Comparison of ENCODE assay signal across 38 mouse cellular contexts in genomic region chr7:128019187-128019586, GRCm38 (mm10). TPM values are rescaled to one million over a fixed set of nuclear protein-coding genes. Genes with fewer than 3 reads are reported as not detected.
A peak's percentile ranks its signal among the peaks of the same experiment; 100 is the strongest.
DNase-seq lines count a peak whose midpoint lies in the region; ATAC-seq and TF ChIP-seq lines count a peak whose summit lies in the region.
"Had no signal": no experiment of that assay in that cellular context is flagged by ENCODE, and none has a peak within 500 bp of the region (broad histone marks: within the 10 kb centered on the region; RNA-seq: fewer than 3 reads in every experiment).

No protein-coding gene starts in this region.

- no peak overlapping the region for H3K9ac ChIP-seq in liver, postnatal 0 days (replicated peaks)
- no peak overlapping the region for H3K9ac ChIP-seq in liver, embryonic 11.5 days (ENCODE audit: low read depth, low read length)
- H3K9ac ChIP-seq in intestine, postnatal 0 days (ENCODE audit: low read depth, low read length), result no peak overlapping the region
- H3K9ac ChIP-seq in stomach, postnatal 0 days (ENCODE audit: low read length), result no peak overlapping the region
- H3K9ac ChIP-seq: embryonic facial prominence, embryonic 13.5 days; heart, embryonic 15.5 days; hindbrain, embryonic 12.5 days; limb, embryonic 13.5 days; liver, embryonic 14.5 days; lung, embryonic 15.5 days; midbrain, embryonic 15.5 days; stomach, embryonic 15.5 days had no signal

- 53% methylated on average over 2 of the region's 2 CpGs for WGBS in liver, postnatal 0 days (ENCODE audit: insufficient replicate concordance)
- 68% methylated on average over 2 of the region's 2 CpGs for WGBS in liver, embryonic 11.5 days
- 36% methylated on average over 2 of the region's 2 CpGs for WGBS in intestine, postnatal 0 days
- WGBS in stomach, postnatal 0 days, result 56% methylated on average over 2 of the region's 2 CpGs

- no peak for TF ChIP-seq EP300 in liver, postnatal 0 days (IDR thresholded peaks at IDR 0.05; ENCODE audit: low read depth)
- no peak for TF ChIP-seq EP300 in stomach, postnatal 0 days (optimal IDR thresholded peaks at IDR 0.05)

- 0 out of 2 replicates have a peak, but pooled peaks cover 2% of the 10 kb centered on the region for H3K4me1 ChIP-seq in liver, postnatal 0 days (ENCODE audit: insufficient read depth)
- no peaks in the 10 kb centered on the region for H3K4me1 ChIP-seq in liver, embryonic 11.5 days (replicated peaks; ENCODE audit: control insufficient read depth, insufficient read depth, low read length)
- H3K4me1 ChIP-seq in intestine, postnatal 0 days (replicated peaks; ENCODE audit: control insufficient read depth, insufficient read depth, low read length), result no peaks in the 10 kb centered on the region; the same call in 1 of the 2 replicates
- H3K4me1 ChIP-seq in stomach, postnatal 0 days (replicated peaks; ENCODE audit: control insufficient read depth, insufficient read depth), result no peaks in the 10 kb centered on the region
- H3K4me1 ChIP-seq: embryonic facial prominence, embryonic 13.5 days; heart, embryonic 10.5 days; heart, embryonic 15.5 days; hindbrain, embryonic 12.5 days; limb, embryonic 13.5 days; midbrain, embryonic 10.5 days; midbrain, embryonic 15.5 days; stomach, embryonic 15.5 days had no signal

- no peaks in the 10 kb centered on the region for H3K9me3 ChIP-seq in liver, postnatal 0 days (ENCODE audit: low read length)
- H3K9me3 ChIP-seq in liver, embryonic 11.5 days (ENCODE audit: control insufficient read depth, low read length), result no peaks in the 10 kb centered on the region
- H3K9me3 ChIP-seq in intestine, postnatal 0 days (ENCODE audit: control insufficient read depth), result no peaks in the 10 kb centered on the region
- no peaks in the 10 kb centered on the region for H3K9me3 ChIP-seq in stomach, postnatal 0 days (ENCODE audit: control insufficient read depth, low read length)
- H3K9me3 ChIP-seq: embryonic facial prominence, embryonic 13.5 days; heart, embryonic 10.5 days; heart, embryonic 15.5 days; hindbrain, embryonic 12.5 days; limb, embryonic 13.5 days; lung, embryonic 15.5 days; midbrain, embryonic 10.5 days; midbrain, embryonic 15.5 days; stomach, embryonic 15.5 days had no signal

- no peak overlapping the region for H3K4me2 ChIP-seq in liver, postnatal 0 days (ENCODE audit: low read depth, low read length)
- no peak overlapping the region for H3K4me2 ChIP-seq in liver, embryonic 11.5 days
- H3K4me2 ChIP-seq in intestine, postnatal 0 days (replicated peaks; ENCODE audit: low read depth), result no peak overlapping the region
- H3K4me2 ChIP-seq in stomach, postnatal 0 days (replicated peaks; ENCODE audit: low read depth), result no peak overlapping the region
- H3K4me2 ChIP-seq: embryonic facial prominence, embryonic 13.5 days; heart, embryonic 15.5 days; hindbrain, embryonic 12.5 days; limb, embryonic 13.5 days; lung, embryonic 15.5 days; midbrain, embryonic 15.5 days; stomach, embryonic 15.5 days had no signal

- no peaks in the 10 kb centered on the region for H3K27me3 ChIP-seq in liver, postnatal 0 days (ENCODE audit: insufficient read depth, low read length)
- H3K27me3 ChIP-seq in liver, embryonic 11.5 days (replicated peaks; ENCODE audit: control insufficient read depth, insufficient read depth, low read length), result no peaks in the 10 kb centered on the region
- no peaks in the 10 kb centered on the region for H3K27me3 ChIP-seq in intestine, postnatal 0 days (replicated peaks; ENCODE audit: control insufficient read depth, insufficient read depth, low read length)
- H3K27me3 ChIP-seq in stomach, postnatal 0 days (ENCODE audit: control insufficient read depth, insufficient read depth, low read length), result no peaks in the 10 kb centered on the region
- H3K27me3 ChIP-seq: CH12.LX; embryonic facial prominence, embryonic 13.5 days; heart, embryonic 15.5 days; hindbrain, embryonic 12.5 days; limb, embryonic 13.5 days; lung, embryonic 15.5 days; midbrain, embryonic 15.5 days; stomach, embryonic 15.5 days had no signal

- peak; percentile 31; the same call in 1 of the 2 replicates for ATAC-seq in liver, postnatal 0 days
- no peak for ATAC-seq in liver, embryonic 11.5 days (replicated peaks; ENCODE audit: low FRiP score)
- peak; percentile 86 for ATAC-seq in intestine, postnatal 0 days
- ATAC-seq in stomach, postnatal 0 days (ENCODE audit: low FRiP score, low TSS enrichment), result peak; percentile 73; the same call in 1 of the 2 replicates
- ATAC-seq: forebrain, embryonic 16.5 days; midbrain, embryonic 15.5 days had no signal

- no peak overlapping the region for H3K27ac ChIP-seq in liver, postnatal 0 days (ENCODE audit: low read depth)
- no peak overlapping the region for H3K27ac ChIP-seq in liver, embryonic 11.5 days (ENCODE audit: low read depth, low read length)
- no peak overlapping the region for H3K27ac ChIP-seq in intestine, postnatal 0 days (ENCODE audit: low read depth, low read length)
- H3K27ac ChIP-seq in stomach, postnatal 0 days (replicated peaks), result no peak overlapping the region
- H3K27ac ChIP-seq: embryonic facial prominence, embryonic 13.5 days; gastrocnemius, adult 2 months; heart, embryonic 10.5 days; heart, embryonic 15.5 days; hindbrain, embryonic 12.5 days; limb, embryonic 13.5 days; liver, embryonic 14.5 days; lung, embryonic 15.5 days; macrophage; midbrain, embryonic 10.5 days; midbrain, embryonic 15.5 days; stomach, embryonic 15.5 days had no signal

- H3K36me3 ChIP-seq in liver, postnatal 0 days (replicated peaks; ENCODE audit: insufficient read depth, low read length), result no peaks in the 10 kb centered on the region
- H3K36me3 ChIP-seq in liver, embryonic 11.5 days (ENCODE audit: control insufficient read depth, insufficient read depth, low read length), result no peaks in the 10 kb centered on the region
- no peaks in the 10 kb centered on the region for H3K36me3 ChIP-seq in intestine, postnatal 0 days (ENCODE audit: control insufficient read depth, insufficient read depth)
- H3K36me3 ChIP-seq in stomach, postnatal 0 days (ENCODE audit: control insufficient read depth, insufficient read depth, low read length), result no peaks in the 10 kb centered on the region
- H3K36me3 ChIP-seq: embryonic facial prominence, embryonic 13.5 days; heart, embryonic 10.5 days; heart, embryonic 15.5 days; hindbrain, embryonic 12.5 days; limb, embryonic 13.5 days; lung, embryonic 15.5 days; midbrain, embryonic 10.5 days; midbrain, embryonic 15.5 days; stomach, embryonic 15.5 days had no signal

- H3K4me3 ChIP-seq in liver, postnatal 0 days (ENCODE audit: low read depth, low read length), result no peak overlapping the region
- no peak overlapping the region for H3K4me3 ChIP-seq in liver, embryonic 11.5 days (ENCODE audit: low read depth, low read length)
- H3K4me3 ChIP-seq in intestine, postnatal 0 days (ENCODE audit: low read depth, low read length), result no peak overlapping the region
- no peak overlapping the region for H3K4me3 ChIP-seq in stomach, postnatal 0 days (ENCODE audit: low read depth, low read length)
- H3K4me3 ChIP-seq: embryonic facial prominence, embryonic 13.5 days; gastrocnemius, adult 2 months; heart, embryonic 10.5 days; heart, embryonic 15.5 days; hindbrain, embryonic 12.5 days; limb, embryonic 13.5 days; lung, embryonic 15.5 days; midbrain, embryonic 10.5 days; midbrain, embryonic 15.5 days; stomach, embryonic 15.5 days had no signal

- no peak for DNase-seq in liver, postnatal 0 days
- DNase-seq in liver, embryonic 11.5 days (ENCODE audit: low spot score), result no peak
- peak; percentile 54 for DNase-seq in NIH3T3 (ENCODE audit: low read depth)
- DNase-seq in stomach, postnatal 0 days (ENCODE audit: low spot score), result no peak
- DNase-seq in gastrocnemius, postnatal 25 days, result no peak
- no peak for DNase-seq in cerebellum, adult 8-10 months
- DNase-seq in B cell, adult 2 months, result no peak
- DNase-seq: adrenal gland, postnatal 14 days; cerebellum, adult 11 months; cerebellum, adult 9-11 months; gastrocnemius, adult 2 months; kidney, adult 18-20 months; kidney, postnatal 4 days; thymus, postnatal 14 days had no signal

- no peak for TF ChIP-seq CTCF in liver, postnatal 0 days (IDR thresholded peaks at IDR 0.05; ENCODE audit: low read depth)
- no peak for TF ChIP-seq CTCF in intestine, postnatal 0 days (IDR thresholded peaks at IDR 0.05; ENCODE audit: low read depth)
- no peak for TF ChIP-seq CTCF in stomach, postnatal 0 days (IDR thresholded peaks at IDR 0.05; ENCODE audit: low read depth)

RNA-seq across cellular contexts. Expression of gene Trim72, which starts 15.4 kb away (rescaled TPM):
- 0.12 TPM in 1 of 2 replicates, not detected in the other for polyA plus RNA-seq in liver, postnatal 0 days (2015; fragmentation: Nextera tagmentation; extraction: Ambion mirVana)
- polyA plus RNA-seq in liver, embryonic 11.5 days (2014; fragmentation: Nextera tagmentation; extraction: Ambion mirVana), result not detected in 2 replicates
- 0.29 and 0.47 TPM in 2 replicates for polyA plus RNA-seq in intestine, postnatal 0 days (2015; fragmentation: Nextera tagmentation; extraction: Ambion mirVana)
- 0.38 and 0.52 TPM in 2 replicates for polyA plus RNA-seq in stomach, postnatal 0 days (2015; fragmentation: Nextera tagmentation; extraction: Ambion mirVana)
- 100 to 1,000 TPM; 235 to 294 TPM for total RNA-seq in gastrocnemius, postnatal 25 days (2021)
- total RNA-seq: adrenal gland, postnatal 14 days had no signal
- polyA plus RNA-seq: forebrain, embryonic 11.5 days; forebrain, embryonic 16.5 days; macrophage; midbrain, embryonic 10.5 days; neural tube, embryonic 11.5 days had no signal

RNA-seq across cellular contexts. Expression of gene Pycard, which starts 25.5 kb away (rescaled TPM):
- 25.8 TPM in 2 replicates for polyA plus RNA-seq in liver, postnatal 0 days (2015; fragmentation: Nextera tagmentation; extraction: Ambion mirVana)
- polyA plus RNA-seq in liver, embryonic 11.5 days (2014; fragmentation: Nextera tagmentation; extraction: Ambion mirVana), result 46.3 and 51.1 TPM in 2 replicates
- 537 and 545 TPM in 2 replicates for polyA plus RNA-seq in intestine, postnatal 0 days (2015; fragmentation: Nextera tagmentation; extraction: Ambion mirVana)
- polyA plus RNA-seq in stomach, postnatal 0 days (2015; fragmentation: Nextera tagmentation; extraction: Ambion mirVana), result 266 and 273 TPM in 2 replicates
- total RNA-seq in gastrocnemius, postnatal 25 days (2021), result under 1 TPM; 0.72 to 0.82 TPM

RNA-seq across cellular contexts. Expression of gene Itgam, which starts 43.3 kb away (rescaled TPM):
- polyA plus RNA-seq in liver, postnatal 0 days (2015; fragmentation: Nextera tagmentation; extraction: Ambion mirVana), result 5.1 and 6.1 TPM in 2 replicates
- polyA plus RNA-seq in liver, embryonic 11.5 days (2014; fragmentation: Nextera tagmentation; extraction: Ambion mirVana), result 1.8 and 1.9 TPM in 2 replicates
- 0.70 and 0.88 TPM in 2 replicates for polyA plus RNA-seq in intestine, postnatal 0 days (2015; fragmentation: Nextera tagmentation; extraction: Ambion mirVana)
- polyA plus RNA-seq in stomach, postnatal 0 days (2015; fragmentation: Nextera tagmentation; extraction: Ambion mirVana), result 0.91 and 0.99 TPM in 2 replicates
- total RNA-seq in gastrocnemius, postnatal 25 days (2021), result 1 to 10 TPM; 1.1 to 2.6 TPM
- polyA plus RNA-seq: C2C12 had no signal

RNA-seq across cellular contexts. Expression of gene Gm49368, which starts 43.3 kb away (rescaled TPM):
- 0.51 TPM in 1 of 2 replicates, not detected in the other for polyA plus RNA-seq in liver, postnatal 0 days (2015; fragmentation: Nextera tagmentation; extraction: Ambion mirVana)
- polyA plus RNA-seq in liver, embryonic 11.5 days (2014; fragmentation: Nextera tagmentation; extraction: Ambion mirVana), result not detected in 2 replicates
- polyA plus RNA-seq in intestine, postnatal 0 days (2015; fragmentation: Nextera tagmentation; extraction: Ambion mirVana), result not detected in 2 replicates
- polyA plus RNA-seq in stomach, postnatal 0 days (2015; fragmentation: Nextera tagmentation; extraction: Ambion mirVana), result not detected in 2 replicates
- not detected for total RNA-seq in gastrocnemius, postnatal 25 days (2021)
- total RNA-seq: adrenal gland, postnatal 14 days; CH12.LX; ES-E14; gastrocnemius, adult 2 months; heart, postnatal 25 days; layer of hippocampus, postnatal 25 days; left cerebral cortex, postnatal 36 days had no signal
- polyA plus RNA-seq: C2C12; embryonic facial prominence, embryonic 13.5 days; forebrain, embryonic 11.5 days; forebrain, embryonic 16.5 days; gonadal fat pad, adult 2 months; heart, embryonic 10.5 days; heart, embryonic 15.5 days; hindbrain, embryonic 12.5 days; kidney, embryonic 16.5 days; limb, embryonic 13.5 days; lung, embryonic 15.5 days; midbrain, embryonic 10.5 days; midbrain, embryonic 15.5 days; neural tube, embryonic 11.5 days; stomach, embryonic 15.5 days; urinary bladder, adult 2 months had no signal

RNA-seq across cellular contexts. Expression of gene Fus, which starts 51.9 kb away (rescaled TPM):
- polyA plus RNA-seq in liver, postnatal 0 days (2015; fragmentation: Nextera tagmentation; extraction: Ambion mirVana), result 94.5 and 99.2 TPM in 2 replicates
- polyA plus RNA-seq in liver, embryonic 11.5 days (2014; fragmentation: Nextera tagmentation; extraction: Ambion mirVana), result 28.1 and 34.4 TPM in 2 replicates
- 120 and 132 TPM in 2 replicates for polyA plus RNA-seq in intestine, postnatal 0 days (2015; fragmentation: Nextera tagmentation; extraction: Ambion mirVana)
- 124 and 130 TPM in 2 replicates for polyA plus RNA-seq in stomach, postnatal 0 days (2015; fragmentation: Nextera tagmentation; extraction: Ambion mirVana)
- 10 to 100 TPM; 76.2 to 78.4 TPM for total RNA-seq in gastrocnemius, postnatal 25 days (2021)
